Mouse (Mus musculus): ENCODE results near the gene Trio. TPM values are rescaled to one million over a fixed set of nuclear protein-coding genes. Genes with fewer than 3 reads are reported as not detected.

Trio gene
- total RNA-seq, 2 experiments from 2014 or later, result 266 to 349 TPM

DNA sequence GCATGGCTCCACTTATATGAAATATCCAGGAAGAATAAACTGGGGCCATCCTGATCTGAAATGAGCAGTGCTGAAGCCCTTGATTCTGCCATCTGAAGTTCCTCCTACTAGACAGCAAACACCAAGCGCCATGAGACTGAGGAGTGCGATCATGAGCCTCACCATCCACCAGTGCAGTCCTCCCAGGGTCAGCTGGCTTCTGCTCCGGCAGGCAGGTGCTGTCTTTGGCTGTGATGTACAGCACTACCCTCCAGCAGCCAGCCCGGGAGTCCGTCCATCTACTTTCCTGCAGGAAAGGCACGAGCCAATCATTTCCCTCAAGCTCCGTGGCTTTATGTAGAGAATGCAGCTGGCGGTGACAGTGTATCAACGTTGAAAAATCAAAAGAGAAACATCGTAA is 10.0 kb upstream of the Trio start:
- DNase-seq, result no peak

- no peak for DNase-seq
These were observed 9.0 kb upstream of the Trio start for GRCm38 (mm10) chr15:28034636-28035035.

DNA sequence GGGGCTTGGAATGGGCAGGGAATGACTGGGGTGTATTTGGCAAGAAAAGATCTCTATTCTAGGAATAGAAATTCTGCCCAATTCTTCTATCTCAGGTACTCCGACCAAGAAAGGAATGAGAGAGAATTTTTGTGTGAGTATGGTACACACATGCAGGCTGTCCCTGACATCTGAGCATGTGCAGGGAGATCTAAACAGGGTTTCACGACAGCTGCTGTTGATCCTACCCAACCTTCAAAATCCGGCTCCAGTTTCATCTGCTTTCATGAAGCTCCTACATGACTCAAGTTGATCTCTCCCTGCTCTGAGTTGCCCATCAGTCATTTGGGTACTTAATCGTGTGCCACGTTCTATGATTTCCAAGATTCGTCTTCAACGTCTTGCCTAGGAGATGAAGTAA is 3.7 kb upstream of the Trio start:
- DNase-seq, result no peak

- no peak for DNase-seq
These were observed 2.9 kb upstream of the Trio start for GRCm38 (mm10) chr15:28028542-28028941.

DNA sequence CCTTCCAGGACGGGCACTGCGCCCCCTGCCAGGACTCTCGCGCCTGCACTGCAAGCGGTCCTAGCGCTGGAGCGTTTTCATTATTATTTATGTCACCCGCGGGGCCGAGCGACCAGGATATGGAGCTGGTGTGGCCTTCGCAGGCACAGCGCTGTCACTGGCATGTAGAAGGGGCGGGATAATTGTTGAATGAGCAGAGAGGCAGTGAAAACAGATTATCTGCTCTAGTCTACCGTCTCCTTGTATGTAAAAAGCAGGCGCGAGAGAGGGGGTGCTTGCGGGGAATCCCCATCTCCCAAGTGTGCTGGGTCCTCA is 476 bp upstream of the Trio start:
- no peak for DNase-seq

DNA sequence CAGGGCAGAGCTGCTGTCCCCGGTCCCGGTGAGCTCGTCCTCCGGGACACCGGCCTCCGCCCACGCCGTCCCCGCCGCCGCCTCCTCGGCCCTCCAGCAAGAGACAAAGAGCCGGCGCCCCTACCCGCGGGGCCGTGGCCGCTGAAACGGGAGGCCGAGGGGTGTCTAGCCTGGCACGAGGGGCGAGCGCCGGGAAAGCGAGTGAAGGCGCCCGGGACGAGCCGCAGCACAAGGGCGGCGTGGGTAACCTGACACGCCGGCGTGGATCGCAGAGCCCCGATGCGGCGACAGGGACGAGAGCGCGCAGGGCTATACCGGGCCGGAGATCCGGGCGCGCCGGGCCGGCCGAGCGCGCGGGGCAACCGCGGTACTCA is 696 bp downstream of the Trio start:
- DNase-seq, result peak; percentile 48 to 51

GRCm38 (mm10) chr15:28024031-28024964 is 1.4 kb downstream of the Trio start:
- DNase-seq, result peak; percentile 62 to 68

DNA sequence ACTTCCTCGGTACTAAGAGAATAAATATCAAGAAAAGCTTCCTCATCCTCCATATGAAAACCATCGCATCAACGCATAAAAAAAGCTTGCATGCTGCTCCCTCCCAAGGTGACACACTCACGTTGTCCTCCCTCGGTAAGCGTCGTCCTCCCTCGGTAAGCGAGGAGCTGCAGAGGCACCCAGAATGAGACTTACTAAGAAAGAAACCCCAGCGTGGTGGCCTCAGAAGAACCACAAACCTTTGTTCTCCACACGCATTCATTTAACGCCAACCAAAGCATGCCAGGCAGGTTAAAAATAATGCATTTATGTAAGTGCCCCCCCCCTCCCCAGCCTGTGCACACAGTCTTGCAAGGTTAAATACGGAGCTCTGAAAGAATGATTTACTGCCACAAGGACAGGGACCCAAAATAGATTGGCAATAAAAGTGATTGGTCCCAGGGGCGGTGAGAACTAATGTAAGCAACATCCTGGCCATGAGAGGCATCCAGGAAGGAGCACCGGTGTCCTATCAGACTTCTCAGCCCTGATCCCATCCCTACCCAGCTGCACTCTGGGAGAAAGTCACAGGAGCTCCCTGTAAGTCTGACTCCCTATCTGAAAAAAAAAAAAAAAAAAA is 3.9 kb downstream of the Trio start:
- no peak for DNase-seq

GRCm38 (mm10) chr15:28019393-28020070 is 6.1 kb downstream of the Trio start:
- DNase-seq, result no peak

DNA sequence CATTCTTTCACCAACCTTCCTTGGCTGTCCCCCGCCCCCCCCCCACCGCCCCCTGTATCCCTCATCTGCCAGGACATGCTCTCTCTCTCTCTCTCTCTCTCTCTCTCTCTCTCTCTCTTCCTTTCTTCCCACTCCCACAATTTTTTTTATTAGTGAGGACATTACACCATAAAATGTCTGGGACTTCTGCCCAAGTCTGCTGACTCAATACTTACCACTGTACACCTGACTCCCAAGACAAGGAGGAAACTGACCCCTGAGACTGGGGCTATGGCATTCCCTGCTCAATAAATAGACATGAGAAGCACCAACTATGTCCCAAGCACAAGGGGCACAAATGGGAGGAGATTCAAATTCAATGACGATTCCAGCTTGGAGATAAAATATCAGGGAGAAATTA is 18.1 kb downstream of the Trio start:
- DNase-seq, result no peak

DNA sequence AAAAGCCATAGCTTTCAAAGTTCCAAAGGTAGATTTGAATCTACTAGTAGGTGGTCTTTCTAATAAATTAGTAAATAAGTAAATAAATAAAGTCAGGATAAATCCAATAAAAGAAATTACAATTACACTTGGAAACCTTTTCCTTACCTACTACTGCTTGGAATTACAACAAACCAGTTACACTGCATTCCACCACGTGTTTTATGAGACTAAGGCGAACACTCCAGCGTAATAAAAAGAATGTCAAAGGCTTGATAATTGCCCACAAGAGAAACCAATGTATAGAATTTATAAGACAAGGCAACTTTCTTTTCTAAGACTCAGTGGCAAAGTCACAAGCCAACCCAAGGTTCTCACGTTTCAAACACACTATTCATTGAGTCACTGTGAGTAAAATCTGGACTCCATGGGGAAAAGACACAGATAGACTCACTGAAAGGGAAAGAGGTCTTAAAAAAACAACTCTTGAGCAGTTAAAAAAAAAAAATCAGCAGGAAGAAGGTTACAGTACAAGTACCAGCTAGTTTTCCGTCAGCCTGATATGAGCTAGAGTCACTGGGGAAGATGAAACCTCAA is 21.4 kb downstream of the Trio start:
- DNase-seq, result no peak

DNA sequence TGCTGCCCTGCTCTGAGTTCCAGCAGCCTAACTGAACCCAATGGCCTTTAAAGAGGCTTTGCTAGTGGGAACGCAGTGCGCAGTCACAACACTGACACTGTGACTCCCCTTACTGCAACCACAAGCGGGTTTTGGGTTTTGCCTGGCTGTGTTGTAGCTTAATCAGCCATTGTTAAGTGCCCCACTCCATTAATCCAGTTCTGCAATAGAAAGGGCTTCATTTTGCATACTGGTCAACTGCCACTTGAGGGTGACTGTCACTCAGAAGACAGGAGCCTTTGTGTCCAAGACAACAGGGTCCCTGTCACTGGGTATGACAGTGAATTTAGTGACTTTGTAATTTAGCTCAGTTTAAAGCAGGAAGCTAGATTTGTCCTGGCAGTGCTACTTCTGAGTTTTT is 23.1 kb downstream of the Trio start:
- DNase-seq, result no peak

DNA sequence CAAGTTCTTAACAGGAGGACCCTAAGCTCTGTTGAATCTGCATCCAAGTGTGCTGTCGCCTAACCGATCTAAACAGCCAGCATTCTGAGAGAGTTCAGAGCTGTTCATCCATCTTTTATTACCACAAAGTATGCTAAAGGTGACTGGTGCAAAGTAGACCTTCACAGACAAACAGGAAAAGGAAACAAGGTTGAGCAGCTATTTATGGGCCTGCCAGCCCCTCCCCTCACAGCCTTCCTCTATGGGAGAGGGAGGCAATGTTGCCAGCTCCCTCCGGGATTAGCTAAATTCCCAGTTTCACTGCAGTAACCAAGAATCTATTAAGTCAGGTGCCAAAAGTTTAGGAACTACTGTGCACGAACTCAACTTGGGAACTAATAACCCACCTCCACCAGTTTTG is 24.3 kb downstream of the Trio start:
- no peak for DNase-seq

DNA sequence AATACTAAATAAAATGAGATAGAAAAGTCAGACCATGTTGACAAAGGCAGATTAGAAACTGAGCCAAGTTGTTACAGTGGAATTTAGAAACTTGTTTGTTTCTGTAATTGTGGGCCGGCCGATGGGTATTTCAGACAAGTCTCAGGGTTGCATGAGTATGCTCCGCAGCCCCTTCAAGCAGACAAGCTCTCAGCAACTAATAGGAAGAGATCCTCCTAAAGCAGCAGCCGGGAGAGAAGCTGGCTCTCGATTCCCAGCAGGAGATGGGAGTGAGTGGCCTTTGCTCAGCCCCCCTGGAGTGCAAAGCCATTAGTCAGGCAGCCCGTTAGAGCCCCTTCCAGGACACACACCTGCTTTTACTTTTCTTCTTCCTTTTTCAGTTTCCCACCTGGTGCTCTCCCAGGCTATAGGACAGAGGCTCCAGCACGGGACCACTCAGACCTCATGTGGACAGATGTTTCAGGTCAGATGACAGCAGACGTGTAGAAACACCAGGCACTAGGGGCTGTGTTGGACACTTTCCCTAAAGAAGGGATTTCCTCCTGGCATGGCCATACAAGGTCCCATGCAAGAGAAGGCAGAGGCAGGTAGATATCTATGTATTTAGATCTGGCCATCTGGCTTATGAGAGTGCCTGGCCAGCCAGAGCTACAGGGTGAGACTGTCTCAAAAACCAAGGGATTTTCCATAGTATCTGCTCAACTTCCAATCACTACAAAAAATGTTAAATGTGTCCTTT is 26.9 kb downstream of the Trio start:
- DNase-seq, result no peak

DNA sequence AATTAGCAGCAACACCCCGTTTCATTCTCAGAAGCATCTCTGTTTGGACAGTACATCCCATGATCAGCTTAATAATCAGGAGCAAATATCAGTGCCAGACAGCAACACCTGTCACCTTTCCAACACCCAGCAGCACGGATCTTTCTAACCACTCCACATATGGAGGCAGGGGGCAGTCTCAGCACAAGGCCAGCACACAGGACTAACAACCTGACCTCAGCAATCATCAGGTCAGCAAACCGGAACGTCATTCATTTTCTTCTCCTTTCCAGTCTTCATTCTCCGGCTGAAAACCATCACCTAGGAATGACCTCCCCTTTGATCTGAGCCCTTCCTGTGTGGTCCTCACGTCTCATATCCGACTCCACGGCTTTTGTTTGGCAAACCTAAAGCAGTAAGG is 27.7 kb downstream of the Trio start:
- no peak for DNase-seq

DNA sequence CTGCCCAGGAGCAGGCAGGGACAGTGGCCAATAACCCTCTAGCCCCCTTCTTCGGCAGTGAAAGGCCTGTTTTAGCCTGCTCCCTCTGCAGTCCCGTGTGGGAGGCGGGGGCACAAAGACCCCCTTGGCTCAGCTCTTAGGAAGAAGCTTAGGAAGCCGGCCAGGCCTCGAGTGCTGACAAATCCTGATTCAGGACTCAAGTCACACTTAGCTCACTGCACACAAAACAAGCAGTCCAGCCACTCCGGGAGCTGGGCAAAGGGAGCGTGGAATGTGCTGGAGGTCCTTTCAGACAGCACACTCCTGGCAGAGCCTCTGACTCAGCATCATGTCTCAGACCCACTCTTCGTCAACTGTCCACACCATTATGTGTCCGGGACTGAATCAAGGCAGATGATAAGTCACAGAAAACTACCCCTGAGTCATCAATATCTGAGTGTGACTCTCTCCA is 28.2 kb downstream of the Trio start:
- peak; percentile 59 to 64 for DNase-seq

GRCm38 (mm10) chr15:27996750-27997149 is 28.9 kb downstream of the Trio start:
- no peak for DNase-seq

- no peak for DNase-seq
These were observed 30.2 kb downstream of the Trio start for GRCm38 (mm10) chr15:27995421-27995820.

- DNase-seq, result no peak
These were observed 30.8 kb downstream of the Trio start for GRCm38 (mm10) chr15:27994870-27995269.

DNA sequence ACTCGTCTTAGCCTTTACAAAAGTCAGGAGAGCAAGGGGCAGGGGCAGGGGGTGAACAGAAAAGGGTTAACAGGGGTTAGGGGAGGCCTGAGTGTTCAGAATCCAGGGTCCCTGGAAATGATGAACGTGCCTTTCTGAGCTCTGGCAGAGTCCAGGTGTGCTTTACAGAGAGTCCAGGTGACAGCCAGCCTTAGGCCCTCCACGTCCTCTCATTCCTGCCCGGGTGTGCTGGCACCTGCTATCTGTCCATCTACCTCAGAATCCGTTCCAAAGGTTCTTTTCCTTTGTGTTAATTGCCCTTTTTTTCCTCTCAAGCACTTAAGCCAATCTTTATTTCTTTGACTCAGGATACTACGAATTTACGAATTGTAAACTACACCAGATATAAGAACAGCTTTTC is 32.1 kb downstream of the Trio start:
- no peak for DNase-seq

DNA sequence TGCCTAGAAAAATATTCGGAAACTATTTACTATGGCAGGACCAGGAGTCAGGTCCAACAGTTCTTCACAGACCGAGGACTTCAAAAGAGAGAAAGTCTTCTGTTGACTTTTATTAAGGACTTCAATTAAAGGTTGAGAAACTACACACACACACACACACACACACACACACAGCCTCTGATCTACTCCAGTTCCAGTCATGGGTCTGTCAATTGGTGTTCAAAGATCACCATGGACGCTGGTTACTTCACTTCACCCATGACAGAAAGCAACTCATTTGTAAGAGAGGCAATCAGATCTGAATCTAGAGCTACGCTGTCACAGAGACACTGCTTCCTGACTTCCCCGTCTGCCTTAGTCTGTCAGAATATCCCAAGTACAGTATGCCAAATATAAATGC is 33.1 kb downstream of the Trio start:
- no peak for DNase-seq

GRCm38 (mm10) chr15:27991892-27992593 is 33.6 kb downstream of the Trio start:
- DNase-seq, result no peak
